Mouse (Mus musculus) embryonic facial prominence, embryonic 11.5 days (tissue): ENCODE data around the gene Pxt1. TPM values are rescaled to one million over a fixed set of nuclear protein-coding genes. Genes with fewer than 3 reads are reported as not detected.

Experiments used
- ATAC-seq: fragments of 200-750 bp; cut with Nextera tagmentation; replicated peaks from 2 replicates; pipeline ENCODE4 v1.8.0; 2017; ENCODE audit warnings: low read depth; ENCODE audit not compliant: insufficient number of reproducible peaks, low FRiP score, low TSS enrichment
- DNase-seq: peaks from one replicate; pipeline ENCODE4 v3.0.0-alpha.2; 2015; ENCODE audit warnings: low spot score
- H3K27ac ChIP-seq: fragments of 300-500 bp; sonication (generic); replicated peaks from 2 replicates; pipeline ENCODE4 v1.5.1; 2014; ENCODE audit warnings: mild to moderate bottlenecking, low read depth, low read length, control low read depth
- H3K27me3 ChIP-seq: fragments of 300-500 bp; sonication (generic); 2 replicates; pipeline ENCODE4 v1.6.1; 2014; ENCODE audit warnings: mild to moderate bottlenecking, low read length, moderate library complexity, mixed read lengths; ENCODE audit not compliant: control insufficient read depth, insufficient read depth
- H3K36me3 ChIP-seq: fragments of 300-500 bp; sonication (generic); replicated peaks from 2 replicates; pipeline ENCODE4 v1.6.1; 2014; ENCODE audit warnings: low read depth, mild to moderate bottlenecking, low read length, moderate library complexity, mixed read lengths; ENCODE audit not compliant: control insufficient read depth, insufficient read depth
- H3K4me1 ChIP-seq: fragments of 300-500 bp; sonication (generic); 2 replicates; pipeline ENCODE4 v1.6.1; 2014; ENCODE audit warnings: low read length, mixed read lengths; ENCODE audit not compliant: control insufficient read depth, insufficient read depth
- H3K4me2 ChIP-seq: fragments of 300-500 bp; sonication (generic); 2 replicates; pipeline ENCODE4 v1.6.1; 2014; ENCODE audit warnings: low read depth, mild to moderate bottlenecking, control low read depth, low read length, moderate library complexity
- H3K4me3 ChIP-seq: fragments of 300-500 bp; sonication (generic); 2 replicates; pipeline ENCODE4 v1.5.1; 2014; ENCODE audit warnings: low read depth, low read length, control low read depth
- H3K9ac ChIP-seq: fragments of 300-500 bp; sonication (generic); replicated peaks from 2 replicates; pipeline ENCODE4 v1.6.1; 2014; ENCODE audit warnings: mild to moderate bottlenecking, control low read depth, low read length
- H3K9me3 ChIP-seq: fragments of 300-500 bp; sonication (generic); replicated peaks from 2 replicates; pipeline ENCODE4 v1.6.1; 2016; ENCODE audit warnings: mild to moderate bottlenecking, low read length, inconsistent platforms, mixed read lengths; ENCODE audit not compliant: control insufficient read depth
- WGBS: fragments of 180-500 bp; shearing (Covaris S2); extraction: QIAGEN DNeasy Blood & Tissue Kit; methylation state at CpG from one replicate; pipeline ENCODE4 v1.1.7; 2014; 5-methylcytosine and 5-hydroxymethylcytosine counted together
- polyA plus RNA-seq: library from polyadenylated mRNA; unstranded; fragments of >200 nt; fragmentation: Nextera tagmentation; extraction: Ambion mirVana; gene quantifications from 2 replicates; pipeline ENCODE4 v1.2.1, GENCODE M21; 2014

The Pxt1 gene
- polyA plus RNA-seq, 1 experiment from 2014 or later: not detected

- Histone ChIP-seq H3K27me3 (no peaks in the 10 kb centered on the region), H3K4me2 (no peak overlapping the region), H3K9ac (no peak overlapping the region), H3K9me3 (no peaks in the 10 kb centered on the region), H3K27ac (no peak overlapping the region), H3K36me3 (no peaks in the 10 kb centered on the region), H3K4me1 (no peaks in the 10 kb centered on the region), H3K4me3 (no peak overlapping the region)
- ATAC-seq: no peak
- no peak for DNase-seq
- 95% methylated on average over 21 of the region's 21 CpGs for WGBS
Measured at GRCm38 (mm10) chr17:28895217-28895875, 48.3 kb downstream of the Pxt1 start.

GRCm38 (mm10) chr17:28894050-28894767, 49.4 kb downstream of the Pxt1 start:
- no peak for ATAC-seq
- 84% methylated on average over 11 of the region's 11 CpGs for WGBS

DNA sequence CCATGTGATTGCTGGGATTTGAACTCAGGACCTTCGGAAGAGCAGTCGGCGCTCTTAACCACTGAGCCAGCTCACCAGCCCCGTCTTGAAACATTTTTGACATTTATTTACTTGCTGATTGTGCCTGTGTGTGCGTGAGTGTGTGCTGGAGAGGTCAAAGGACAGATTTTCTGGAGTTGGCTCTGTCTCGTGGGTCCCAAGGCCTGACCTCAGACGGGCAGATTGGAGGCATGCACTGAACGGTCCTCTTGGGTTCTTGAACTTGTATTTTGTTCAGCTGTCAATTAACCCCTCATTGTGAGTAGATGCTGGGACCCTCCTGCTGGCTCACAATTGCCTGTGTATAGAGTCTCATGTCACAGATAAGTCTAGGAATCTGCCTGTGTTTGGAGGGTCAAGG, 57.4 kb downstream of the Pxt1 start:
- H3K9ac ChIP-seq: no peak overlapping the region
- ATAC-seq (no peak), DNase-seq (no peak)
- no peak overlapping the region for H3K27ac ChIP-seq
- WGBS: 73% methylated on average over 8 of the region's 8 CpGs
- no peak overlapping the region for H3K4me2 ChIP-seq
- H3K4me1 ChIP-seq: no peaks in the 10 kb centered on the region
- H3K4me3 ChIP-seq: no peak overlapping the region
- no peaks in the 10 kb centered on the region for H3K9me3 ChIP-seq
- H3K36me3 ChIP-seq: no peaks in the 10 kb centered on the region
- H3K27me3 ChIP-seq: no peaks in the 10 kb centered on the region

More at GRCm38 (mm10) chr17:28894050-28894767, 49.4 kb downstream of the Pxt1 start:
- Histone ChIP-seq H3K9me3 (no peaks in the 10 kb centered on the region), H3K27me3 (no peaks in the 10 kb centered on the region), H3K36me3 (no peaks in the 10 kb centered on the region), H3K9ac (no peak overlapping the region), H3K4me2 (no peak overlapping the region), H3K4me3 (no peak overlapping the region), H3K27ac (no peak overlapping the region), H3K4me1 (no peaks in the 10 kb centered on the region)
- DNase-seq: no peak

GRCm38 (mm10) chr17:28885231-28885630, 58.4 kb downstream of the Pxt1 start:
- ATAC-seq: no peak
- H3K27me3 ChIP-seq: no peaks in the 10 kb centered on the region
- no peaks in the 10 kb centered on the region for H3K4me1 ChIP-seq
- no peak for DNase-seq
- H3K36me3 ChIP-seq: no peaks in the 10 kb centered on the region
- H3K9ac ChIP-seq: no peak overlapping the region
- H3K27ac ChIP-seq: no peak overlapping the region
- WGBS: 85% methylated on average over 8 of the region's 8 CpGs
- no peak overlapping the region for H3K4me2 ChIP-seq
- no peak overlapping the region for H3K4me3 ChIP-seq
- H3K9me3 ChIP-seq: no peaks in the 10 kb centered on the region

Other genes with a start within 250 kb of the Pxt1 start
- 0.62 and 1.5 TPM in 2 replicates for gene AC170998.1, start 217.8 kb downstream of the Pxt1 start, polyA plus RNA-seq
- 10.3 and 11.5 TPM in 2 replicates for gene Mapk13, start 174.5 kb downstream of the Pxt1 start, polyA plus RNA-seq
- gene Brpf3, start 142.8 kb downstream of the Pxt1 start, polyA plus RNA-seq: 5.9 and 6.8 TPM in 2 replicates
- gene Pnpla1, start 85.4 kb downstream of the Pxt1 start, polyA plus RNA-seq: not detected in 2 replicates
- 0.13 and 0.46 TPM in 2 replicates for gene 4930539E08Rik, start 28.5 kb downstream of the Pxt1 start, polyA plus RNA-seq
- gene Kctd20, start 8.1 kb upstream of the Pxt1 start, polyA plus RNA-seq: 109 and 110 TPM in 2 replicates
- gene Stk38, start 64.2 kb upstream of the Pxt1 start, polyA plus RNA-seq: 121 and 127 TPM in 2 replicates
- gene Srsf3, start 88.8 kb upstream of the Pxt1 start, polyA plus RNA-seq: 937 and 1,031 TPM in 2 replicates
- 25.5 TPM in 2 replicates for gene Cdkn1a, start 147.1 kb upstream of the Pxt1 start, polyA plus RNA-seq
- gene Rab44, start 170.3 kb upstream of the Pxt1 start, polyA plus RNA-seq: 0.66 TPM in 1 of 2 replicates, not detected in the other